Mouse (Mus musculus) small intestine, adult 2 months (tissue): ENCODE measurements around the gene Samhd1.

Experiments used
- CTCF ChIP-seq: fragments of 200-500 bp; IDR thresholded peaks from 2 replicates; pipeline ENCODE4 v1.5.1; 2012; ENCODE audit warnings: low read depth, mild to moderate bottlenecking, control low read depth, inconsistent platforms, low read length, moderate library complexity, mixed read lengths; ENCODE audit not compliant: insufficient replicate concordance, insufficient read length; ENCODE audit errors: extremely low read depth
- POLR2A ChIP-seq: fragments of 200-500 bp; IDR thresholded peaks from 2 replicates; pipeline ENCODE4 v1.6.1; 2012; ENCODE audit warnings: low read depth, mild to moderate bottlenecking, control low read depth, inconsistent platforms, low read length, moderate library complexity

GRCm38 (mm10) chr2:157077160-157077559, 57.9 kb downstream of the Samhd1 start:
- TF ChIP-seq CTCF: no peak
- TF ChIP-seq POLR2A: no peak
